Mouse (Mus musculus): ENCODE measurements around the gene Sept5.
A peak's percentile ranks its signal among the peaks of the same experiment; 100 is the strongest.

Gene Sept5

DNA sequence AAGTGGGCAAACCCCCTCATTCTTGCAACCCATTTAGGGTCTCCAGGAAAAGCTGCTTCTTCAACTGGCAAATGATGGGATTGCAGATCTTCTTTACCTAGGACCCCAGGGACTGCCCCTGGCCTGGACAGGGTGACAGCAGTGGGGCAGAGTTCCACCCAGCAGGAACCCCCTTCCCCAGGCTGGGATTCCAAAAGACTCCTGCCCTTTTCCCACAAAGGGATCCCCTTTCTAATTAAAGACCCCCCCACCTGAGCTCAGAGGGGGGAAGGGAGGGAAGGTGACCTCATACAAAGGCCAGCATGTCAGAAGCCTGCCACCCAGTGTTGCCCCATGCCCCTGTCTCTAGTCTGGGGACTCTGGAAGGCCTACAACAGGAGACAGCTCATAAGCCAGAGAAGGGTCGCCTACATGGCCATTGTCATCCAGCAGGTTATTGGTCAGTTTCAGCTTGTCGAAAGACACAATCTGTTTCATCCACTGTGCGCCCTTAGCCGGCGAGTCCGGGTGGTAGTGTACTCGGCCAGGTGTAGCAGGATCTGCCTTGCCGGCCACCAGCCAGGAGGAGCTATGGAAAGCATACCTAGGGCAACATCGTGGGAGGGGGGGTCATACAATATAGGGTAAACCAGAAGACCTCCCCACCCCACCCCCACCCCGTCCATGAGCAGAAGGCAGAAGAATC is 45.9 kb downstream of the Sept5 start:
- DNase-seq (ENCODE audit: low spot score in 2 of 2) = no peak

DNA sequence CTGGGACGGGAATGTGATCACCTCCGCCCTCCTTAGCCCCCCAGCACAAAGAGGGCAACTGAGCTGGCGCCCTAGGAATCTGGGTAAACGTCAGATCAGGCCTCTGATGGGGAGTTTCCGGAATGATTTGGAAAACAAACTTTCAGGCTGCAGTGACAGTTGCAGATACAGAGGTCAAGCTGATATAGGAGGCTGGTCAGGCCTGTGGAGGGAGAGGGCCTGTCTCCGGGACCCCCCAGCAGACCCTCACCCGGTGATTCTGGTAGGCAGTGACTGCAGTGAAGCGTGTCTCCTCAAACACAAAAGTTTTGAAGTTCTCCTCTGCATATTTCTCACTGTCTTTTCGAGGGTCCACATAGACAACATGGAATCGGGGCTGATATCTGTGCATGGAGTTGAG is 46.6 kb downstream of the Sept5 start:
- DNase-seq (ENCODE audit: low spot score in 2 of 2) = no peak

DNA sequence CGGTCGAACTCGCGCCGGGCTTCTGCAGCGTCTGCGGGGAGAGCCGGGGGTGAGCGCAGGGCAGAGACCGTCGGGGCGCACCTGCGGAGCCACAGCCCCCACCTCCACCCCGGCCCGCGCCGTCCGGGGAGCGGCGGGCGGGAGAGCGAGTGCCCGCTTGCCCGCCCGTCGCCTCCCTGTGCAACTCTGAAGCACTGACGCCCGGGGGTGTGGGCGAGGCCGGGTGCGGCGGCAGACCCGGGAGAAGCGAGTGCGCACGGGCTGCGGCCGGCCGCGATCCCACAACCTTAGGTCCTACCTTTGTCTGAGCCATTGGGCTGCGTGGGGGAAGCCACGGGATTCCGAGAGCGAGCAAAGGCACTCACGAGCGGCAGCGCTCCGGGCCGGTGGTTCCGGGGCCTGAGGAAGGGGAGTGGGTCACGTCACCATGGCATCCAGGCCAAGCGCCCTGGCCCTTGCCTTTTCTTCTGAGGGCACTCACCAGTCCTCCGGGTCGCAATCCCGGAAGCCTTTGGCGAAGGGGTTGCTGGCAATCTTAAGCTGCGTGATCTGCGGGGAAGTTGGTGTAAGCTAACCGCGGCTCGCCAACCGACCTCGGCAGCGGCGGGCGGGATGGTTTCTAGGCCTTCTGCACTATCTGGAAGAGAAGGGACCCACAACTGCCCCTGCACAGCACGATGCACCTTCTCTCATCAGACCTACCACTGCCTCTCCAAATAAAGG is 47.2 kb downstream of the Sept5 start:
- no peak for DNase-seq (ENCODE audit: low spot score in 2 of 2)

DNA sequence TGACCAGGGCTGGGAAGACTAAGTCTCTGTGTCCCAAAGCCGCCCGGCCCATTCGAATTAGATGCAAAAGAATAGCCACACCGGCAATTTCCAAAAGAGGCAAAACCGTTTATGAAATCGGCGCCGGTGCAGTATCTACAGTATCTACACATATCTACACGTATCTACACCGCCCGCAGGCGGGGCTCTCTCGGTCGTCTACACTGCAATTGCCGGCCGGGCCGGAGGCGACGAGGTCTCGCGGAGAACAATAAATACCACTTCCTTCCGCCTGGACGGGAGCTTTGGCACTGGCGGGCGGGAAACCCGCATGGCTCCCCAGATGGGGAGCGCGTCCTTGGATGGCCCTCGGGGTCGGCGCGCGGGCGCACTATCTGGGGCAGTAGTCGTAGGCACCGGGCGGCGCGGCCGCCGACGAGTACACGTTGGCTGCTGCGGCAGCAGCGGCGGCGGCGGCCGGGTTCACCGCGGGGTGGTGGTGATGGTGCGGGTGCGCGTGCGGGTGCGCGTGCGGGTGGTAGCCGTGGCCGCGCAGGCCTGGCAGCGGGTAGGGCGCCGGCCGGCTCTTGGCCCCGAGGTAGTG is 48.0 kb downstream of the Sept5 start:
- DNase-seq (ENCODE audit: low spot score in 2 of 2) = peak in 1 of 2 experiments; percentile 14

DNA sequence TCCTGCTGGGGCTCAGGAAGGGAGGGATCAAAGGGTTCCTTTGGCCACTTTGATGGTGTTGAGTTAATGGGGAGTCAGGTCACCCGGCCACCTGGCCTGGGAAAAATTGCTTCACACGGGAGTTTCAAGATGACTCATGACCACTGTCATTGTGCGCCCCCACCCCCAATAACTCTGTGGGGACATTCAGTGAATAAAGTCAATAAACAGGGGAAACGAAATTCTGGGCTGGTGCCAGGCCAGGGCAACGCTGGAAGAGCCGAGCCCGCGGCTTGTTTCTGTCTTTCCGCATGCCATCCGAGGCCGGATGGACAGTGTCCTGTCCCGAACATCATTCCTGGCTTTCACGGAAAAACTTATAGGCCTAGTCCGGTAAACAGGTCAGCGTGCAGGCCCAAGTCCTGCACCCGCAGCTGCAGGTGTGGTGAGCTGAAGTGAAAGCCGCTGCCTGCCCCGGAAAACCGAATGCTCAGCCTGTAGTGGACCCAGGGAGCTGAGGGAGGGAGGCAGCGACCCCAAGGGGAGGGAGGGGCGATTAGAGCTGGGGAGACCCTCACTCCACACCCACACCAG is 48.6 kb downstream of the Sept5 start:
- no peak for DNase-seq (ENCODE audit: low spot score in 2 of 2)

DNA sequence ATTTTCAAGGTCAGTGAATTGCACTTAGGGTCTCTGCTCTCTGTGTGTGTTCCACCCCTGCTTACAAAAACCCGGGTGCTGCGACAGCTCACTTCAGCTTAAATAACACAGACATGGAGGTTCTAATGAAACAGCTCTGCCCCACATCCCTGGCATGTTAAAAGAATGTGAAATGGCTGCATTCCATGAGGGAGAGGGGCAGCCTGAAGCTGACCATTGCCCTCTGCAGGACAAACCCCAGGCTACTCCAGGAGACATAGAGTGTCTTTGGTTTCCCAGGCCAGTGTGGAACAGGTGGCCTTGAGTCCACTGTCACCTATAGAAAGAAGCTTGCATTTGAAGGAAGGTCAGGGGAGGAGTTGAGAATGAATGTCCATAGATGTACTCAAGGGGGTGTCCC is 49.4 kb downstream of the Sept5 start:
- no peak for DNase-seq (ENCODE audit: low spot score in 2 of 2)

DNA sequence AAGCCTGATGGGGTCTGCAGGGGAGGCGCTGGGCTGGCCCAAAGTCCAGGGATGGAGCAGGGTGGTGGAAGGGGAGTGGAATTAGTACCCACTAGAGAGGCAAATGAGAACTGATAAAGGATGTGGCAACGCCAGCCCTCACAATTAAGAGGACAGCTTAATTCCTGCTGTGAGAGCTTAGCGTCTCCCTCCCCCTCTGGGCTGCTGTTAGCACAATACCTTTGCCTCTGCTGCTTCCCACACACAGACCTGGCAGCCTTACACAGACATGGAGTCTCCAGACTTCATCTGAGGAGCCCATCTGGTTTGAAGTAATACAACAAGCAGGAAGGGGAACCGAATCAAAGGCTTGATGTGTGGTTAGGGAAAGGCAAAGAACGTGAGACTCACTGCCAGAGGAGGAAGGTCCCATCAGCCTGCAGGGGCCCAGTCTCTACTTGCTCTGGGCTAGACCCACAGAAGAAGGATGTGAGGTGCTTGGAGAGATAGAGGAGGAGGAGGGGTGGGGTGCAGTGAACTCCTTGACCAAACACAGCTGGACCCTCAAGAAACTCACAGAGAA is 52.1 kb downstream of the Sept5 start:
- no peak for DNase-seq (ENCODE audit: low spot score in 2 of 2)

DNA sequence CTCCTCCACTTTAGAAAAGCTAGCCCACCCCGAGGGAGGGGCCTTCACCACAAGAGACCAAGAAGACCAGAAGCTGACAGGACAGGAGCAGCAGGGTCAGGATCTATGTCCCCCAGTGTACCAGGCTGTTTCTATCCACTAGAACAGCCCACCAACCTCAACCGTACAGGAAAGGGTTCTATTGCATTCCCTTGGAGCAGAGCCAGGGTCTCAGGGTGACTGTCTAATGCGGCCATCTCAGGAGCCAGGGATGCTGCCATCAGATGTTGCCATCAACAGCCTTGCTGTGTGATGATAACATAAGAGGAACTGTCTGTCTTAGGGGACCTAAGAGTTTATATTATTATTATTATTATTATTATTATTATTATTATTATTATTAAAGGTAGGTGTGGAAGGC is 52.7 kb downstream of the Sept5 start:
- DNase-seq (ENCODE audit: low spot score in 2 of 2) = no peak

DNA sequence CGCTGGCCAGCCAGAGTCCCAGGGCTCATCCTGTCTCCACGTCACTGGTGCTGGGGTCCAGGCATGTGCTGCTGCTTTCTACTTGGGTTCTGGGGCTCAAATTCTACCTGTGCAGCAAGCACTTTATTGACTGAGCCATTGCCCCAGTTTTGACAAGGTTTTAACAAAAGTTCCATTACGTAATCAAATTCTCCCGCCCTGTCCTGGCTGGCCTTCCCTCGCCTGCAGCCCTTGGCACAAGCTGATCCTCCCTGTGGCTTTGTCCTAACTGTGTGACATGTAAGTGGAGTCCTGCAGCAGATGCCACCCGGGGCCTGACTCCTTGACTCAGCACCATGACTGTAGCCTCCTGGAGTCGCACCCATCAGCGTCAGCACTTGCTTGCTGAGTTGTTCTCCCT is 55.6 kb downstream of the Sept5 start:
- DNase-seq (ENCODE audit: low spot score in 2 of 2) = no peak

Data from right cerebral cortex, adult 2 months (tissue).